Comparison of ENCODE assay signal across 9 mouse cellular contexts in genomic region chr14:76308188-76308812, GRCm38 (mm10).
DNase-seq lines count a peak whose midpoint lies in the region; ATAC-seq lines count a peak whose summit lies in the region.
"Had no signal": no experiment of that assay in that cellular context is flagged by ENCODE, and none has a peak within 500 bp of the region (broad histone marks: within the 10 kb centered on the region; RNA-seq: fewer than 3 reads in every experiment).

No protein-coding gene starts in this region.

- DNase-seq in heart, postnatal 25 days (ENCODE audit: low spot score): no peak
- DNase-seq in Muller cell, postnatal 12 days (ENCODE audit: inconsistent ontology term): peak; percentile 31
- peak; percentile 74 for DNase-seq in forebrain, embryonic 14.5 days (ENCODE audit: low spot score)
- DNase-seq in spleen, adult 12 weeks (ENCODE audit: low spot score): no peak
- DNase-seq in thymus, postnatal 25 days: no peak
- DNase-seq: lung, postnatal 36 days had no signal

- WGBS in heart, embryonic 13.5 days: 39% methylated on average over 12 of the region's 12 CpGs
- WGBS in forebrain, embryonic 14.5 days: 10% methylated on average over 12 of the region's 12 CpGs
- 21% methylated on average over 12 of the region's 12 CpGs for WGBS in limb, embryonic 13.5 days

- no peaks in the 10 kb centered on the region for H3K9me3 ChIP-seq in heart, embryonic 13.5 days
- H3K9me3 ChIP-seq in forebrain, embryonic 14.5 days (replicated peaks; ENCODE audit: control insufficient read depth, low read length): no peaks in the 10 kb centered on the region
- H3K9me3 ChIP-seq in limb, embryonic 13.5 days: no peaks in the 10 kb centered on the region

- ATAC-seq in heart, embryonic 13.5 days (ENCODE audit: extremely low read depth, insufficient number of reproducible peaks, low FRiP score, low TSS enrichment): no peak
- peak; percentile 42; the same call in 1 of the 2 replicates for ATAC-seq in forebrain, embryonic 14.5 days
- ATAC-seq in limb, embryonic 13.5 days (ENCODE audit: low FRiP score, low read depth): peak; percentile 57; the same call in 1 of the 2 replicates
- ATAC-seq in megakaryocyte progenitor cell, adult 5-6 weeks (replicated peaks; ENCODE audit: poor library complexity): no peak

- no peak overlapping the region for H3K27ac ChIP-seq in heart, embryonic 13.5 days (replicated peaks)
- peak overlapping the region; percentile 40; the same call in 1 of the 2 replicates for H3K27ac ChIP-seq in forebrain, embryonic 14.5 days (ENCODE audit: low read depth, low read length)
- no peak overlapping the region; the same call in 1 of the 2 replicates for H3K27ac ChIP-seq in limb, embryonic 13.5 days

- intact Hi-C loops in heart, postnatal 25 days (cut with DNase I): loop anchor here (5.0 kb wide), 1 partner anchor 104 kb away; the partner anchor contains the start of gene Tsc22d1

- peak overlapping the region; percentile 70 for H3K9ac ChIP-seq in heart, embryonic 13.5 days
- H3K9ac ChIP-seq in forebrain, embryonic 14.5 days (ENCODE audit: low read length): peak overlapping the region; percentile 43
- peak overlapping the region; percentile 46 for H3K9ac ChIP-seq in limb, embryonic 13.5 days

- H3K4me3 ChIP-seq in heart, embryonic 13.5 days: peak overlapping the region; percentile 33
- H3K4me3 ChIP-seq in forebrain, embryonic 14.5 days (ENCODE audit: low read depth, low read length): peak overlapping the region; percentile 22
- H3K4me3 ChIP-seq in limb, embryonic 13.5 days: peak overlapping the region; percentile 30

- H3K27me3 ChIP-seq in heart, embryonic 13.5 days (replicated peaks): no peaks in the 10 kb centered on the region
- no peaks in the 10 kb centered on the region for H3K27me3 ChIP-seq in forebrain, embryonic 14.5 days (replicated peaks; ENCODE audit: control insufficient read depth, insufficient read depth, low read length)
- no peaks in the 10 kb centered on the region for H3K27me3 ChIP-seq in limb, embryonic 13.5 days

- no peaks in the 10 kb centered on the region for H3K36me3 ChIP-seq in heart, embryonic 13.5 days
- no peaks in the 10 kb centered on the region for H3K36me3 ChIP-seq in forebrain, embryonic 14.5 days (ENCODE audit: control insufficient read depth, insufficient read depth, low read length)
- H3K36me3 ChIP-seq in limb, embryonic 13.5 days: no peaks in the 10 kb centered on the region

- peak overlapping the region; percentile 61 for H3K4me2 ChIP-seq in heart, embryonic 13.5 days
- peak overlapping the region; percentile 48 for H3K4me2 ChIP-seq in forebrain, embryonic 14.5 days (ENCODE audit: low read length)
- peak overlapping the region; percentile 55 for H3K4me2 ChIP-seq in limb, embryonic 13.5 days (replicated peaks)

- no peaks in the 10 kb centered on the region for H3K4me1 ChIP-seq in heart, embryonic 13.5 days
- peaks cover 15% of the 10 kb centered on the region for H3K4me1 ChIP-seq in forebrain, embryonic 14.5 days (ENCODE audit: control insufficient read depth, insufficient read depth, low read length)
- H3K4me1 ChIP-seq in limb, embryonic 13.5 days: peaks cover 9% of the 10 kb centered on the region

Comparison
In these comparisons a context has a peak if more than half of its experiments do, and no peak if none do; other contexts are left out.
1. ATAC-seq: peak in forebrain, embryonic 14.5 days (single experiment) and limb, embryonic 13.5 days (single experiment); none in heart, embryonic 13.5 days (single experiment) and megakaryocyte progenitor cell, adult 5-6 weeks (single experiment).
2. DNase-seq: peak in Muller cell, postnatal 12 days (single experiment) and forebrain, embryonic 14.5 days (single experiment); none in heart, postnatal 25 days (single experiment), spleen, adult 12 weeks (single experiment) and thymus, postnatal 25 days (single experiment).
3. Peak in every context shown above with its lines, with median percentiles within 50 percentile points of each other: H3K4me2 ChIP-seq, H3K4me3 ChIP-seq and H3K9ac ChIP-seq.